Mouse (Mus musculus) CD4-positive, CD25-positive, alpha-beta regulatory T cell, adult 9 weeks (primary cell): ENCODE data around the gene Cdk4. TPM values are rescaled to one million over a fixed set of nuclear protein-coding genes. Genes with fewer than 3 reads are reported as not detected.

Experiments used
- polyA plus RNA-seq: library from polyadenylated mRNA; unstranded; fragments of 100-300 nt; shearing (Covaris generic); gene quantifications from one replicate; pipeline ENCODE4 v1.2.1, GENCODE M21; 2017

Cdk4 gene
- polyA plus RNA-seq: 421 TPM

GRCm38 (mm10) chr10:127063239-127063872 lies at the start of gene Cdk4:
Cdk4 (plus strand) TSS chr10:127063534.

GRCm38 (mm10) chr10:127030336-127031296 lies 32.7 kb upstream of the Cdk4 start, which contains the start of gene Tsfm:
Tsfm (minus strand) TSS chr10:127030840.

GRCm38 (mm10) chr10:127041274-127041766 lies 22.0 kb upstream of the Cdk4 start, which contains the start of the genes Mettl1 and Eef1akmt3:
Mettl1 (plus strand) TSS chr10:127041414.
Eef1akmt3 (minus strand) TSS chr10:127041513.

DNA sequence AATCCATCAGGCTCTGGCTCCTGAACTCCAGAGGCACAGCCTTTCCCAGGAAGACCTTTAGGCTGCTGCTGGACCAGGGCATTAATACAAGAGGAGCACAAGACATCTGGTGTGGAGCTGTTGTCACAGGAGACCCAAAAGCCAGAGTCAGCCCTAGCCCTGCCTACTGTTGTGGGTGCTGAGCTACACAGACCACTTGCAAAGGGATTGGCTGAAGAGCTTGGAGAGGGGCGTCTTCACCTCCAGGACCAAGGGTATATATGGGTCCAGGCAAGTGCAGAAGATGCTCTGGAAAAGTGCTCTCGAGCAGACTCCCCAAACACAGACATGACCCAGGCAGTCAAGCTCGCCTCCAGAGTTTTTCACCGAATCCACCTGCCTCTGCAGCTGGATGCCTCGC lies 15.4 kb upstream of the Cdk4 start, which contains the start of gene Cyp27b1:
Gene Cyp27b1, plus strand, starts transcription at position 297 of the 400 bp plus-strand sequence.

DNA sequence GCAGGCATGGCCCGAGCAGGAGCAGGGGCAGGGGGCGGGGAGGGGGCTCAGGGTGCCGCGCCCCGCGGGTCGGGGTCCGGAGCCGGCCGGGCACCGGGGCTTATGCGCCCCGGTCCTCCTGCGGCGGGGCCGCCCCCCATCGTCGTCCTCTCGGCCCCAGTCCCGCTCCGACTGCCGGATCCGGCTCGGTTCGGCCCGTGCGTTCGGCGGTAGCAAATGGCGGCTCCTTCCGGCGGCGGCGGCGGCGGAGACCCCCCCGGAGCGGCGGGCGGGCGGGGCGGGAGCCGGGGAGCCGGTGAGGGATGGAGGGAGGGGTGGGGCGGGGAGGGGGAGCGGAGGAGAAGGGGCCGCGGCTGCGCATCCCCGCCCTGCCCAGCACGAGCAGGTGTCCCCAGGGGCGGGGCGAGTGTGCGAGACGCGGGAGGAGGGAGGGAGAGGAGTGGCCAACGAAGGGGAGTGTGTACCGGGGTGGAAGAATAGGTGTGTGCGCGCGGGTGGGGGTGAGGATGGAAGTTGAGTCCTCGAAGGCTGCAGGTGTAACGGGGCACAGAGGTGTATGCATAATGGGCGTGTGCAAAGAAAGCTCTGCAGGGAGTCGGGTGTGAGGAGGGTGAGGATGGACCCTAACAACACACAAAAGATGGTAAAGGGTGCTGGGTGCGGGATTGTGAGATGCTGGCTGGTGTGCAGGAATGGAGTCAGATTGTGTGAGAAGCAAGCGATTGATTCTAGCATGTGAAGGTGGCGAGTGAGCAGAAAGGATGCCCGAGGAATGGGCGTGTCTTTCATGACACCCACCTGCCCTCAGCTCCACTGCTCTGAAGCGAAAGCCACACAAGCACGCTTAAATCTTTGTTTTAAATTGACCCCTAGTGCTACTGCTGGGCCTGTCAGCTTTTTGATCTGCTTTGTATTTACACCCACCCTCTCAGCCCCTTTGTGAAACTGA lies 3.1 kb upstream of the Cdk4 start, which contains the start of gene March9:
Gene March9, minus strand, starts transcription at position 217 of the 949 bp plus-strand sequence.

GRCm38 (mm10) chr10:127070190-127071121 lies 7.1 kb downstream of the Cdk4 start, which contains the start of gene Tspan31:
Tspan31 (minus strand) TSS chr10:127070264.

DNA sequence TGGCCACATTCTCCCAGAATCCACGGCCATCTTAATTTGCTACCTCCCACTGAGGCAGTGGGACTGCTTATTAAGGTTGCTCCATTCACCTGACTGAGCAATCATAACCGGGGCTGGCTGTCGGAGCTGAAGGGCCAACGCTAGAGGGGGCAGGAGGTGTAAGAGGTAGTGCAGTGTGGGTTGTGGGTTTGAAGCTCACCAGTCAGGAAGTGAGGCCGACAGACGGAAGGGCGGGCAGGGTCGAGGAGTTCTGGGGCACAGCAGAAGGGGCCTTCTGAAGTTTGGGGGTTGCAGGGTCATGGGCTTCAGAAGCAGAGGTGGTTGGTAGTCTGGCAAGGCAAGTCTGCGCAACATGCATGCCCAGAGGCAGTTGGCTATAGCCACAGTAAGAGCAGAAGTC lies 11.7 kb downstream of the Cdk4 start, which contains the start of gene Agap2:
Gene Agap2, plus strand, starts transcription at position 205 of the 400 bp plus-strand sequence.

Other genes starting within 250 kb of the Cdk4 start
- 5.1 TPM for gene Atp23, start 162.2 kb upstream of the Cdk4 start, polyA plus RNA-seq
- gene Ctdsp2, start 84.8 kb upstream of the Cdk4 start, polyA plus RNA-seq: 15.0 TPM
- gene Avil, start 62.8 kb upstream of the Cdk4 start, polyA plus RNA-seq: 0.19 TPM
- 50.6 TPM for gene Tsfm, start 32.7 kb upstream of the Cdk4 start, polyA plus RNA-seq
- 33.0 TPM for gene Mettl1, start 22.1 kb upstream of the Cdk4 start, polyA plus RNA-seq
- 0.14 TPM for gene Eef1akmt3, start 22.0 kb upstream of the Cdk4 start, polyA plus RNA-seq
- not detected for gene Cyp27b1, start 15.3 kb upstream of the Cdk4 start, polyA plus RNA-seq
- gene March9, start 3.4 kb upstream of the Cdk4 start, polyA plus RNA-seq: 0.38 TPM
- 94.3 TPM for gene Tspan31, start 6.7 kb downstream of the Cdk4 start, polyA plus RNA-seq
- 29.1 TPM for gene Agap2, start 11.8 kb downstream of the Cdk4 start, polyA plus RNA-seq
- gene Os9, start 57.6 kb downstream of the Cdk4 start, polyA plus RNA-seq: 205 TPM
- gene B4galnt1, start 101.7 kb downstream of the Cdk4 start, polyA plus RNA-seq: 571 TPM
- gene Slc26a10, start 117.1 kb downstream of the Cdk4 start, polyA plus RNA-seq: 7.1 TPM
- gene Arhgef25, start 126.5 kb downstream of the Cdk4 start, polyA plus RNA-seq: not detected
- 130 TPM for gene Dtx3, start 132.2 kb downstream of the Cdk4 start, polyA plus RNA-seq
- 45.1 TPM for gene Pip4k2c, start 148.1 kb downstream of the Cdk4 start, polyA plus RNA-seq
- gene Kif5a, start 199.8 kb downstream of the Cdk4 start, polyA plus RNA-seq: 0.45 TPM
- 136 TPM for gene Dctn2, start 202.8 kb downstream of the Cdk4 start, polyA plus RNA-seq
- 8.3 TPM for gene Mbd6, start 225.5 kb downstream of the Cdk4 start, polyA plus RNA-seq
- gene Mars, start 248.3 kb downstream of the Cdk4 start, polyA plus RNA-seq: 86.1 TPM